Mouse (Mus musculus): ENCODE data around the gene Smarcd1. TPM values are rescaled to one million over a fixed set of nuclear protein-coding genes. Genes with fewer than 3 reads are reported as not detected.
A peak's percentile ranks its signal among the peaks of the same experiment; 100 is the strongest.

Gene Smarcd1
- total RNA-seq (2021): 10 to 100 TPM in 1 of 2 experiments, 1 to 10 TPM in 1; 9.4 to 11.5 TPM
- long read RNA-seq, experiment 1, transcript Smarcd1-201 (13 exons, 3,307 nt): major isoform, 7 of 8 reads
- long read RNA-seq, experiment 1, partial matches to known transcripts: 0 of 8 reads
- long read RNA-seq, experiment 1, other reads (novel, unspliced or antisense): 1 of 8 reads
- long read RNA-seq, experiment 2, transcript Smarcd1-201 (13 exons, 3,307 nt): major isoform, 12 of 16 reads
- long read RNA-seq, experiment 2, partial matches to known transcripts: 3 of 16 reads
- long read RNA-seq, experiment 2, other reads (novel, unspliced or antisense): 1 of 16 reads

- intact Hi-C loops (cut with DNase I; ENCODE audit: low total_unique reads): no loop called here
- DNase-seq: peak; percentile 94
Measured at GRCm38 (mm10) chr15:99701999-99702900, at the start of gene Smarcd1. Gene Smarcd1 (plus strand): TSS chr15:99702129.

GRCm38 (mm10) chr15:99653291-99653690 lies 48.6 kb upstream of the Smarcd1 start:
- intact Hi-C loops (cut with DNase I; ENCODE audit: low total_unique reads): no loop called here
- no peak for DNase-seq

- intact Hi-C loops (cut with DNase I; ENCODE audit: low total_unique reads): no loop called here
- no peak for DNase-seq
Measured at GRCm38 (mm10) chr15:99653876-99654275, 48.1 kb upstream of the Smarcd1 start.

- DNase-seq: no peak
- intact Hi-C loops (cut with DNase I; ENCODE audit: low total_unique reads): no loop called here
Measured at GRCm38 (mm10) chr15:99655956-99656355, 46.0 kb upstream of the Smarcd1 start.

- no peak for DNase-seq
- intact Hi-C loops (cut with DNase I; ENCODE audit: low total_unique reads): no loop called here
Measured at GRCm38 (mm10) chr15:99658437-99658836, 43.5 kb upstream of the Smarcd1 start.

- no peak for DNase-seq
- intact Hi-C loops (cut with DNase I; ENCODE audit: low total_unique reads): no loop called here
Measured at GRCm38 (mm10) chr15:99661121-99661830, 40.7 kb upstream of the Smarcd1 start.

- intact Hi-C loops (cut with DNase I; ENCODE audit: low total_unique reads): no loop called here
- no peak for DNase-seq
Measured at GRCm38 (mm10) chr15:99662371-99662770, 39.6 kb upstream of the Smarcd1 start.

GRCm38 (mm10) chr15:99663964-99664599 lies 37.8 kb upstream of the Smarcd1 start:
- intact Hi-C loops (cut with DNase I; ENCODE audit: low total_unique reads): no loop called here
- DNase-seq: no peak

- intact Hi-C loops (cut with DNase I; ENCODE audit: low total_unique reads): no loop called here
Measured at GRCm38 (mm10) chr15:99664600-99665451, 37.1 kb upstream of the Smarcd1 start.

GRCm38 (mm10) chr15:99667544-99667943 lies 34.4 kb upstream of the Smarcd1 start:
- no peak for DNase-seq
- intact Hi-C loops (cut with DNase I; ENCODE audit: low total_unique reads): no loop called here

More at GRCm38 (mm10) chr15:99664600-99665451, 37.1 kb upstream of the Smarcd1 start:
- DNase-seq: peak; percentile 57

- peak; percentile 78 for DNase-seq
- intact Hi-C loops (cut with DNase I; ENCODE audit: low total_unique reads): loop anchor here (2.0 kb wide), 1 partner anchor 72 kb away; no protein-coding TSS in a partner anchor
Measured at GRCm38 (mm10) chr15:99668881-99669280, 33.0 kb upstream of the Smarcd1 start.

GRCm38 (mm10) chr15:99669392-99669791 lies 32.5 kb upstream of the Smarcd1 start:
- intact Hi-C loops (cut with DNase I; ENCODE audit: low total_unique reads): loop anchor here (2.0 kb wide), 1 partner anchor 73 kb away; no protein-coding TSS in a partner anchor
- no peak for DNase-seq

GRCm38 (mm10) chr15:99670154-99670821 lies 31.6 kb upstream of the Smarcd1 start, which contains the start of gene Asic1:
Gene Asic1 (plus strand): TSS chr15:99670368.
- intact Hi-C loops (cut with DNase I; ENCODE audit: low total_unique reads): no loop called here
- peak; percentile 79 for DNase-seq

GRCm38 (mm10) chr15:99670964-99671670 lies 30.8 kb upstream of the Smarcd1 start:
- no peak for DNase-seq
- intact Hi-C loops (cut with DNase I; ENCODE audit: low total_unique reads): no loop called here

- intact Hi-C loops (cut with DNase I; ENCODE audit: low total_unique reads): no loop called here
- no peak for DNase-seq
Measured at GRCm38 (mm10) chr15:99671783-99672182, 30.1 kb upstream of the Smarcd1 start.

- no peak for DNase-seq
- intact Hi-C loops (cut with DNase I; ENCODE audit: low total_unique reads): loop anchor here (5.0 kb wide), 1 partner anchor 173 kb away; no protein-coding TSS in a partner anchor
Measured at GRCm38 (mm10) chr15:99674866-99675265, 27.1 kb upstream of the Smarcd1 start.

GRCm38 (mm10) chr15:99677089-99677488 lies 24.8 kb upstream of the Smarcd1 start:
- intact Hi-C loops (cut with DNase I; ENCODE audit: low total_unique reads): loop anchor here (5.0 kb wide), 1 partner anchor 175 kb away; no protein-coding TSS in a partner anchor
- no peak for DNase-seq

Data from gastrocnemius, postnatal 14 days (tissue).